Mouse (Mus musculus): Measurements from ENCODE around the gene Tmem182. TPM values are rescaled to one million over a fixed set of nuclear protein-coding genes. Genes with fewer than 3 reads are reported as not detected.

Tmem182 gene
- polyA plus RNA-seq, 1 experiment: 4.9 TPM

DNA sequence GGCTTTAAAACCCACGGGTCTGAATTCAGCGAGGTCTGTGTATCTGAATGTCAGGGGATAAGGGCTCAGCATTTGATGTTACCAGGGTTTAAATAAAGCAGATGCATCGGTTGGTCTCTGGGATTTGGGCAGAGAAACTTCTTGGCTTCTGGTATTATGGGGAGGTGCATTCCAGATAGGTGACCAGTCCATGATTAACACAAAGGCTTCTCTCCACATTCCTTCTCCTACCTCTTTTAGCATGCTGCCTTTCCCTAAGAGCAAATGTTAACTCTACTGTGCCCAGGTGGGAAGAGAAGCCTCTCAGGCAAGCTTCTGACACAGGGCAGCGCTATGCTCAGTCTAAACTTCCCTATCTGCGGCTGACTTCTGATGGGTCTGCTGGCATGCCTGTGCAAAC lies 32.2 kb upstream of the Tmem182 start:
- Histone ChIP-seq H3K4me1 (ENCODE audit: control insufficient read depth, insufficient read depth, low read length) (no peaks in the 10 kb centered on the region), H3K4me3 (replicated peaks; ENCODE audit: extremely low read depth, low read depth, low read length) (no peak overlapping the region)
- WGBS: 81% methylated on average over 5 of the region's 5 CpGs
- no peak for DNase-seq
- TF ChIP-seq POLR2A (IDR thresholded peaks at IDR 0.05; ENCODE audit: borderline replicate concordance, extremely low read depth, low read depth, low read length): no peak
- TF ChIP-seq CTCF (IDR thresholded peaks at IDR 0.05; ENCODE audit: insufficient read depth, low read length): no peak

DNA sequence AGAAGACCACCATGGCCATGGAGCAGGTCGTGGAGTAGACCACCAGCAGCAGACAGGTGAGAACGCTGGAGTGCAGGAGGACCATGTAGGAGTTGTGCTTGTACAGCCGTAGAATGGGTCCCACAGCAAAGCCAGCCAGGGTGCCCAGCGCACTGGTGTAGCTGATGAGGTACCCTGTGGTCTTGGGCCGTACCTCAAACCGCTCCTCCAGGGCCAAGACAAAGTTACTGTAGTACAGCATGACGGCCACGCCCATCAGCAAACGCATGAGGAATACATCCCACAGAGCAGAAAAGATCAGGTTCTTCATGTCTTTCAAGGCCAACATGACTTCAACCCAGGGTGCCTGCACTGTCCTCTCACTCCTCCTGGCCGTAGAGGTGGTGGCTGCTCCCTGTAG lies 31.4 kb upstream of the Tmem182 start:
- H3K4me3 ChIP-seq (replicated peaks; ENCODE audit: extremely low read depth, low read depth, low read length): no peak overlapping the region
- 94% methylated on average over 10 of the region's 10 CpGs for WGBS
- H3K4me1 ChIP-seq (ENCODE audit: control insufficient read depth, insufficient read depth, low read length): no peaks in the 10 kb centered on the region
- no peak for DNase-seq
- TF ChIP-seq CTCF (IDR thresholded peaks at IDR 0.05; ENCODE audit: insufficient read depth, low read length) (no peak), POLR2A (IDR thresholded peaks at IDR 0.05; ENCODE audit: borderline replicate concordance, extremely low read depth, low read depth, low read length) (no peak)

DNA sequence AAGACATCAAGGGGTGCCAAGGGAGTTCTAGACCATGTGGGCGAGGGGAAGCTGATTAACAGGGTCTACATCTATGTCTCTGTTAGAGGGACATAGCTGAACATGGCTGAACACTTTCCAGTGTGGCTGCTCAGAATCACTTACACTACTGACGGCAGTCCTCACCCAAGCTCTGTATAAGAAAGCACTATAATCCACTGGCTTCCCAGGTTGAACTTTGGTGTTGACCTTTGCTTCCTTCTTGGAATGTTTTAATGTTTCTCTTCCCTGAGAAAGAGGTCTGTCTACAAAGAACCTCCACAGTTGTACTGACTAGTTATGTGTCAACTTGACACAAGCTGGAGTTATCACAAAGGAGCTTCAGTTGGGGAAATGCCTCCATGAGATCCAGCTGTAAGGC lies 29.3 kb upstream of the Tmem182 start:
- 82% methylated on average over 2 of the region's 2 CpGs for WGBS
- no peak for DNase-seq
- TF ChIP-seq CTCF (IDR thresholded peaks at IDR 0.05; ENCODE audit: insufficient read depth, low read length) (no peak), POLR2A (IDR thresholded peaks at IDR 0.05; ENCODE audit: borderline replicate concordance, extremely low read depth, low read depth, low read length) (no peak)
- H3K4me3 ChIP-seq (replicated peaks; ENCODE audit: extremely low read depth, low read depth, low read length): no peak overlapping the region
- H3K4me1 ChIP-seq (ENCODE audit: control insufficient read depth, insufficient read depth, low read length): no peaks in the 10 kb centered on the region

DNA sequence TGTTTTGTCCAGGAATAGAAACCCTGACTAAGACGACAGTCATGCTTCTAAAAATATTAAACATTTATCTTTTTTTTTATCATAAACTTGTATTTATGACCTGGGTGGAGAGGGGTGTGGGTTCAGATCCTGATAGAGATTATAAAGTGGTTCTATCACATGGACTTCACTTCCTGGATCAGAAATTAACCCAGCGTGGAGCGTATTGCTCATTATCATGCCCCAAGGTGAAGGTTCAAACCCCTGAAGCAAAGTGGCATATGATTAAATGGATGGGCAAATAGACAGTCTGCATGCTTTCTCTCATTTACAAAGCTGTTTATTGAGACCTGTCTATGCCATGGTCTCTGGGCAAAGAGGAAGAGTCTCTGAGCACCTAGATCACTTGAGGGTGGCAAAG lies 28.6 kb upstream of the Tmem182 start:
- DNase-seq: no peak
- Histone ChIP-seq H3K4me3 (replicated peaks; ENCODE audit: extremely low read depth, low read depth, low read length) (no peak overlapping the region), H3K4me1 (ENCODE audit: control insufficient read depth, insufficient read depth, low read length) (no peaks in the 10 kb centered on the region)
- TF ChIP-seq POLR2A (IDR thresholded peaks at IDR 0.05; ENCODE audit: borderline replicate concordance, extremely low read depth, low read depth, low read length) (no peak), CTCF (IDR thresholded peaks at IDR 0.05; ENCODE audit: insufficient read depth, low read length) (no peak)
- WGBS: 67% methylated on average over 3 of the region's 3 CpGs

DNA sequence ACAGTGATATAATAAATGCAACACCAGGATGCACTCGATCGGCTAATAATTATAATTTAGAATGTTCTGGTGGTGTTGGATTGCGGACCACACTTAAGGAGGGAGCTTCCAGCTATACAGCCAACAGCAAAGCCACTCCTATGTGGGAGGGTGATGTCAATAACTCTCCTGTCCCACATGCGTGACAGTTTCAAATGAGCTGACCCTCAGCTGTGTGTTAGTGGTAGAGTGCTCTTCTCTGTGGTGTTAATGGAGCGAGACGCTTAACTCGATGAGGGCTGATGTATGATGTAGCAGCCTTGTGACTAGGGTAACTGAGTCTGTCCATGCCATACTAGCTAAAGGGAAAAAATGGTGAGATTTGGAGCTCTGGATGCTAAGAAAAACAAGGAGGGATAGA lies 22.0 kb upstream of the Tmem182 start:
- 97% methylated on average over 7 of the region's 7 CpGs for WGBS
- H3K4me1 ChIP-seq (ENCODE audit: control insufficient read depth, insufficient read depth, low read length): no peaks in the 10 kb centered on the region; the same call in 1 of the 2 replicates

DNA sequence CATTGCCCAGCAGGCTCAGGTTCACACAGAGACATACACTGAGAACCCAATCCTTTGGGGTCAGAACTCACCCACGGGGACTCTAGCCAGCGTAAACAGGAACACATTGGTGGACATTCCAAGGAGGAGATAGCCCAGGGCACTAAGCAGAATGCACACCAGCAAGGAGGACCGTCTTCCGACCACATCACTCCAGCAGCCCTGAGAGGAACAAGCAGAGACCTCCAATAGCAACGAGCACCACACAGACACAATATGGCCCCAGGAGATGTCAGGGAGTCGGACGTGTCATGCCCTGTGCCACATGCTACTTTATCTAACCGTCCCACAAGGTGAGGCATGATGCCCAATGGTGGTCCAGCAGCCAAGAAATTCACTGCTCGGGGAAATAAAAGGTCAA lies 21.1 kb upstream of the Tmem182 start:
- Histone ChIP-seq H3K4me1 (ENCODE audit: control insufficient read depth, insufficient read depth, low read length) (no peaks in the 10 kb centered on the region; the same call in 1 of the 2 replicates), H3K4me3 (replicated peaks; ENCODE audit: extremely low read depth, low read depth, low read length) (no peak overlapping the region)
- no peak for DNase-seq
- TF ChIP-seq POLR2A (IDR thresholded peaks at IDR 0.05; ENCODE audit: borderline replicate concordance, extremely low read depth, low read depth, low read length): no peak
- TF ChIP-seq CTCF (IDR thresholded peaks at IDR 0.05; ENCODE audit: insufficient read depth, low read length): no peak
- 92% methylated on average over 9 of the region's 9 CpGs for WGBS

More for the DNA sequence above, 22.0 kb upstream of the Tmem182 start:
- H3K4me3 ChIP-seq (replicated peaks; ENCODE audit: extremely low read depth, low read depth, low read length): no peak overlapping the region
- no peak for TF ChIP-seq POLR2A (IDR thresholded peaks at IDR 0.05; ENCODE audit: borderline replicate concordance, extremely low read depth, low read depth, low read length)
- no peak for TF ChIP-seq CTCF (IDR thresholded peaks at IDR 0.05; ENCODE audit: insufficient read depth, low read length)
- no peak for DNase-seq

DNA sequence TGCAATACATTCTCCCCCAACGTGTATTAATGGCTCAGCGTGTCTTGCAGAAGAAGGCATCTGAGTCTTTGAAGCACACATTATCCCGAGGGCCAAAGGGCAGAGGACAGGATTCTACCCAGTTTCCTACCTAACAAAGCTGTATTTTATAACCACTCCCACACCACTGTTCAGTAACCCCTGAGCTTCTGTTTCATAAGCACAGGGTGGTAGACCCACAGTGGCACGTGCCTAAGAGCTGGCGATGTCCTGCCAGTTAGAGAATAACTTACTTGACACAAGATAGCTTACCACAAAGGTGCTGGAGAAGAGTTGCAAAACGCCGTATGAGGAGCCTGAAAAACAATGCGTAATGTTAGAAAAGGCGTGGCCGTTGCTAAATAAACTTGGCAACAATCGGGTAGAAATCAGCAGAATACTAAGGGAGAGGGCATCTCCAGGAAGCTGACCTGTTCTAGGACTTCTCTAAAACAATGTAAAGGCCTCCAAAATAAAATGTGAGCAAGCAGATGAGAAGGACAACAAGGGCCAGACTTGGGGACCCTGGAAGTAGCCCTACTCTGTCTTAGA lies 19.4 kb upstream of the Tmem182 start:
- no peak for DNase-seq
- no peak overlapping the region for H3K4me3 ChIP-seq (replicated peaks; ENCODE audit: extremely low read depth, low read depth, low read length)
- WGBS: 62% methylated on average over 11 of the region's 11 CpGs
- TF ChIP-seq POLR2A (IDR thresholded peaks at IDR 0.05; ENCODE audit: borderline replicate concordance, extremely low read depth, low read depth, low read length) (no peak), CTCF (IDR thresholded peaks at IDR 0.05; ENCODE audit: insufficient read depth, low read length) (no peak)
- H3K4me1 ChIP-seq (ENCODE audit: control insufficient read depth, insufficient read depth, low read length): no peaks in the 10 kb centered on the region; the same call in 1 of the 2 replicates

DNA sequence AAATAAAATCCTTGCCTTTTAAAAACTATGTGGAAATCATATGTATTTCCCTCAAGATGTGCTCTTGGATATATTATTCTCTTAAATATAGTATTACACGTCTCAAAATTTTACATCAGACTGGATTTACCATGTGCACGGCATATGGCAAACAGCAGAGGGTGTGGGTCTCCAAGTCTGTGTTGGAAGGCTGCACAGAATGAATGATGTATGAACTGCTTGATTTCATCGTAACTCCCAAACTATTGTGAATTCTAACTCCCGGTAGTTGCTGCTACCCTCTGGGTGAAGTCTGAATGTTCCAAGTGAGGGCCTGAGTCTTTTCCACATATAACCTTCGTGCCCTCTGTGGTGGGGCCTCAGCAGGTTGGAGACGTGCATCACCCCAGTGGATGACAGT lies 16.4 kb upstream of the Tmem182 start:
- no peaks in the 10 kb centered on the region; the same call in 1 of the 2 replicates for H3K4me1 ChIP-seq (ENCODE audit: control insufficient read depth, insufficient read depth, low read length)
- TF ChIP-seq CTCF (IDR thresholded peaks at IDR 0.05; ENCODE audit: insufficient read depth, low read length): no peak
- no peak for TF ChIP-seq POLR2A (IDR thresholded peaks at IDR 0.05; ENCODE audit: borderline replicate concordance, extremely low read depth, low read depth, low read length)
- WGBS: 84% methylated on average over 6 of the region's 6 CpGs
- no peak for DNase-seq
- H3K4me3 ChIP-seq (replicated peaks; ENCODE audit: extremely low read depth, low read depth, low read length): no peak overlapping the region

DNA sequence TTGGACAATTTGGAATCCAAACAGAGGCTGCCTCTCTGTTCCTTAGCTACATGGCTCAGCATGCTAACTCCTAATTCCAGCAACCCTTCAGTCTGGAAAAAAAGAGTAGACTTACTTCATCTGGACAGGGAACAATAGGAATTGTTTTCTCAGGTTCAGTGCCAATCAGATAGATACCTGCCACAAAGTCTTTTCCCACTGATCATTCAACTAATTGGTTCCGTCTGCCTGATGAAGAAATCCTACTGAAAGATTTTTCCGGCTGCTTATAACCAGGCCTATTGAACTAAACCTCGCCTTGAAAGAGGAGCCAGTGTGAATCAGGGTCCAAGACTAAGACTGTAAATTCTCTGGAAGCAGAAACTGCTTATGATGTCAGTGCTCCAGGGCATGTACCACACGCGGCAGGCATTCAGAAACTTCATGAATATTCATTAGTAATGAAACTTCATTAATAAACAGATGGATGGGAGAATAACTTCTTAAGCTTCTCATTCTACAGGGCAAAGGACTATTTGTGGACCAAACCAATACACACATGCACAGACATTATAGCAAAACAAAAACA lies 15.7 kb upstream of the Tmem182 start:
- H3K4me1 ChIP-seq (ENCODE audit: control insufficient read depth, insufficient read depth, low read length): no peaks in the 10 kb centered on the region; the same call in 1 of the 2 replicates
- TF ChIP-seq CTCF (IDR thresholded peaks at IDR 0.05; ENCODE audit: insufficient read depth, low read length) (no peak), POLR2A (IDR thresholded peaks at IDR 0.05; ENCODE audit: borderline replicate concordance, extremely low read depth, low read depth, low read length) (no peak)
- peak overlapping the region; percentile 58 for H3K4me3 ChIP-seq (replicated peaks; ENCODE audit: extremely low read depth, low read depth, low read length)
- WGBS: 26% methylated on average over 5 of the region's 5 CpGs
- no peak for DNase-seq

Data from lung, adult 2 months (tissue).